Mouse (Mus musculus) MEL (cell line): Measurements from ENCODE around the gene Peli2. TPM values are rescaled to one million over a fixed set of nuclear protein-coding genes. Genes with fewer than 3 reads are reported as not detected.

ENCODE experiments used
- DNase-seq: peaks from one replicate; pipeline ENCODE4 v3.0.0; 2011; ENCODE audit warnings: low read depth, low spot score
- H3K27ac ChIP-seq: 2 replicates; pipeline ENCODE4 v1.5.1; 2012; ENCODE audit warnings: low read depth, mild to moderate bottlenecking, control low read depth, low read length, moderate library complexity; ENCODE audit not compliant: control insufficient read depth
- H3K27me3 ChIP-seq, 2 experiments: fragments of 150-350 bp in 1 of 2; sonication (generic) in 1 of 2; 2 replicates each; pipeline ENCODE4 v1.6.1; 2012; ENCODE audit warnings: low read length in 2 of 2, mild to moderate bottlenecking in 2 of 2, improper control_type of control experiment in 1 of 2, moderate library complexity in 1 of 2; ENCODE audit not compliant: insufficient read depth in 2 of 2, control insufficient read depth in 1 of 2
- H3K36me3 ChIP-seq, 2 experiments: 2 replicates each; pipeline ENCODE4 v1.6.1; 2012 to 2014; ENCODE audit warnings: low read length in 2 of 2, improper control_type of control experiment in 1 of 2, inconsistent platforms in 1 of 2, mild to moderate bottlenecking in 1 of 2; ENCODE audit not compliant: insufficient read depth in 2 of 2, control insufficient read depth in 1 of 2
- H3K4me1 ChIP-seq, 2 experiments: fragments of 150-350 bp in 1 of 2; sonication (generic) in 1 of 2; 2 replicates each; pipeline ENCODE4 v1.6.1; 2012; ENCODE audit warnings: low read length in 2 of 2, improper control_type of control experiment in 1 of 2, mild to moderate bottlenecking in 1 of 2; ENCODE audit not compliant: insufficient read depth in 2 of 2, control insufficient read depth in 1 of 2
- H3K4me3 ChIP-seq, 2 experiments: fragments of 150-350 bp in 1 of 2; sonication (generic) in 1 of 2; 2 replicates each; pipeline ENCODE4 v1.5.1; 2012; ENCODE audit warnings: low read depth in 2 of 2, low read length in 2 of 2, mild to moderate bottlenecking in 2 of 2, moderate library complexity in 2 of 2, control low read depth in 1 of 2, improper control_type of control experiment in 1 of 2; ENCODE audit not compliant: control insufficient read depth in 1 of 2, insufficient read depth in 1 of 2
- H3K79me2 ChIP-seq: 2 replicates; pipeline ENCODE4 v1.6.1; 2012; ENCODE audit warnings: mild to moderate bottlenecking, low read length, moderate library complexity; ENCODE audit not compliant: control insufficient read depth, poor library complexity, insufficient read depth
- H3K9ac ChIP-seq: 2 replicates; pipeline ENCODE4 v1.6.1; 2012; ENCODE audit warnings: low read depth, mild to moderate bottlenecking, control low read depth, low read length, moderate library complexity; ENCODE audit not compliant: control insufficient read depth, poor library complexity, severe bottlenecking
- H3K9me3 ChIP-seq: fragments of 150-350 bp; sonication (generic); replicated peaks from 2 replicates; pipeline ENCODE4 v1.6.1; 2012; ENCODE audit warnings: mild to moderate bottlenecking, low read length, improper control_type of control experiment, moderate library complexity; ENCODE audit not compliant: insufficient read depth
- BHLHE40 ChIP-seq: IDR thresholded peaks from 2 replicates; pipeline ENCODE4 v1.6.1; 2012; ENCODE audit warnings: low read depth, mild to moderate bottlenecking, inconsistent platforms, low read length, improper control_type of control experiment, borderline replicate concordance
- CTCF ChIP-seq, 3 experiments: IDR thresholded peaks in 2 of 3; conservative IDR thresholded peaks in 1 of 3; 2 replicates each; pipeline ENCODE4 v1.5.1; 2011 to 2012; ENCODE audit warnings: low read length in 3 of 3, low read depth in 2 of 3, mild to moderate bottlenecking in 2 of 3, improper control_type of control experiment in 1 of 3, inconsistent platforms in 1 of 3, mixed read lengths in 1 of 3, moderate library complexity in 1 of 3; ENCODE audit not compliant: control insufficient read depth in 1 of 3, insufficient read depth in 1 of 3, poor library complexity in 1 of 3, severe bottlenecking in 1 of 3
- ELF1 ChIP-seq: IDR thresholded peaks from 2 replicates; pipeline ENCODE4 v1.6.1; 2014; ENCODE audit warnings: low read depth, mild to moderate bottlenecking, inconsistent platforms, low read length, improper control_type of control experiment, moderate library complexity
- HCFC1 ChIP-seq: IDR thresholded peaks from 2 replicates; pipeline ENCODE4 v1.6.1; 2012; ENCODE audit warnings: low read depth, mild to moderate bottlenecking, inconsistent platforms, low read length, improper control_type of control experiment, moderate library complexity
- JUND ChIP-seq: IDR thresholded peaks from 2 replicates; pipeline ENCODE4 v1.6.1; 2011; ENCODE audit warnings: low read depth, mild to moderate bottlenecking, improper control_type of control experiment, low read length
- MAZ ChIP-seq: IDR thresholded peaks from 2 replicates; pipeline ENCODE4 v1.6.1; 2012; ENCODE audit warnings: low read depth, mild to moderate bottlenecking, inconsistent platforms, low read length, improper control_type of control experiment
- MEF2A ChIP-seq: IDR thresholded peaks from 2 replicates; pipeline ENCODE4 v1.6.1; 2014; ENCODE audit warnings: low read depth, mild to moderate bottlenecking, inconsistent platforms, low read length, improper control_type of control experiment; ENCODE audit not compliant: poor library complexity, insufficient replicate concordance, severe bottlenecking; ENCODE audit errors: extremely low read depth
- MXI1 ChIP-seq: IDR thresholded peaks from 2 replicates; pipeline ENCODE4 v1.6.1; 2011; ENCODE audit warnings: mild to moderate bottlenecking, low read depth, low read length, improper control_type of control experiment
- MYB ChIP-seq: IDR thresholded peaks from 2 replicates; pipeline ENCODE4 v1.6.1; 2011; ENCODE audit warnings: mild to moderate bottlenecking, low read depth, low read length, improper control_type of control experiment
- TAL1 ChIP-seq: IDR thresholded peaks from 2 replicates; pipeline ENCODE4 v1.6.1; 2012; ENCODE audit warnings: mild to moderate bottlenecking, inconsistent platforms, low read length, moderate library complexity, mixed read lengths
- TBP ChIP-seq: IDR thresholded peaks from 2 replicates; pipeline ENCODE4 v1.8.0; 2011; ENCODE audit warnings: low read depth, low read length, improper control_type of control experiment
- UBTF ChIP-seq: IDR thresholded peaks from 2 replicates; pipeline ENCODE4 v1.6.1; 2012; ENCODE audit warnings: low read depth, mild to moderate bottlenecking, inconsistent platforms, low read length, improper control_type of control experiment, moderate library complexity, borderline replicate concordance; ENCODE audit not compliant: insufficient read depth
- USF2 ChIP-seq, 2 experiments: IDR thresholded peaks; 2 replicates each; pipeline ENCODE4 v1.6.1; 2011 to 2012; ENCODE audit warnings: improper control_type of control experiment in 2 of 2, low read length in 2 of 2, borderline replicate concordance in 1 of 2, inconsistent platforms in 1 of 2, low read depth in 1 of 2, mild to moderate bottlenecking in 1 of 2; ENCODE audit not compliant: insufficient read depth in 1 of 2
- ZKSCAN1 ChIP-seq: IDR thresholded peaks from 2 replicates; pipeline ENCODE4 v1.6.1; 2012; ENCODE audit warnings: low read depth, mild to moderate bottlenecking, inconsistent platforms, low read length, improper control_type of control experiment, moderate library complexity
- ZMIZ1 ChIP-seq: IDR thresholded peaks from 2 replicates; pipeline ENCODE4 v1.6.1; 2012; ENCODE audit warnings: low read depth, mild to moderate bottlenecking, inconsistent platforms, low read length, improper control_type of control experiment, moderate library complexity
- polyA plus RNA-seq, 2 experiments: library from polyadenylated mRNA; stranded (reverse) in 1 of 2; unstranded in 1 of 2; fragments of >175 nt in 1 of 2; fragments of >200 nt in 1 of 2; gene quantifications; 2 replicates each; pipeline versions ENCODE4 v1.2.1 to v1.2.4; 2012; ENCODE audit warnings: low replicate concordance in 2 of 2, low read depth in 1 of 2; ENCODE audit not compliant: insufficient read length in 2 of 2, insufficient read depth in 1 of 2, missing spikeins in 1 of 2
- total RNA-seq: library from RNA; depleted of rRNA; stranded (reverse); fragments of 300-350 nt; gene quantifications from 2 replicates; pipeline ENCODE4 v1.2.3, GENCODE M21; 2012

Peli2 gene
- total and polyA plus RNA-seq, 3 experiments, result not detected

DNA sequence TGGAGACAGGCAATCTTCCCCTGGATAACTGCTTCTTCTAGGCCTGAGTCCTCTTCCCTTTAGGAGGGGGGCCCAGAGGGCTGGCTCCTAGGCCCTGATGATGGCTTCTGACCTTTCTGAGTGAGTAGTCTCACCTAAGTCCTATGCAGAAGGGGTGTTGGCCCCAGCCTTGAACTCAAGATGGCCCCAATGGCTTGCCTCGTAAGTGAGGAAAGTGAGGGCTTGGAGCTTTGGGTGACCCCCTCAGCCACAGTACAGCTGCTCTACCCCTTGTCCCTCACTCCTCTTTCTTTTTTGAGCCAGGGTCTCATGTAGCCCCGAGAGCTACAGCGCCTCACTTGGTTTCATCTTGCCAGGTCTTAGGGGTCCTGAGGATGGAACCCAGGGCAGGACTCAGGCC lies 11.6 kb downstream of the Peli2 start:
- H3K36me3 ChIP-seq, result no peaks in the 10 kb centered on the region
- no peak for TF ChIP-seq MAZ
- no peak for TF ChIP-seq BHLHE40
- no peak for TF ChIP-seq USF2 (IDR thresholded peaks at IDR 0.05; ENCODE audit: borderline replicate concordance in 1 of 2, insufficient read depth in 1 of 2, low read depth in 1 of 2, low read length in 2 of 2)
- no peak for TF ChIP-seq TBP
- no peak for TF ChIP-seq MYB
- TF ChIP-seq HCFC1, result no peak
- no peak for TF ChIP-seq TAL1
- no peak for TF ChIP-seq ZMIZ1
- TF ChIP-seq MEF2A, result no peak
- TF ChIP-seq, all 39 proteins: peak for 0
- Histone ChIP-seq H3K4me3 (no peak overlapping the region), H3K4me1 (no peaks in the 10 kb centered on the region), H3K27ac (no peak overlapping the region), H3K79me2 (no peaks in the 10 kb centered on the region), H3K9me3 (no peaks in the 10 kb centered on the region), H3K27me3 (no peaks in the 10 kb centered on the region), H3K9ac (no peak overlapping the region)
- DNase-seq, result no peak

DNA sequence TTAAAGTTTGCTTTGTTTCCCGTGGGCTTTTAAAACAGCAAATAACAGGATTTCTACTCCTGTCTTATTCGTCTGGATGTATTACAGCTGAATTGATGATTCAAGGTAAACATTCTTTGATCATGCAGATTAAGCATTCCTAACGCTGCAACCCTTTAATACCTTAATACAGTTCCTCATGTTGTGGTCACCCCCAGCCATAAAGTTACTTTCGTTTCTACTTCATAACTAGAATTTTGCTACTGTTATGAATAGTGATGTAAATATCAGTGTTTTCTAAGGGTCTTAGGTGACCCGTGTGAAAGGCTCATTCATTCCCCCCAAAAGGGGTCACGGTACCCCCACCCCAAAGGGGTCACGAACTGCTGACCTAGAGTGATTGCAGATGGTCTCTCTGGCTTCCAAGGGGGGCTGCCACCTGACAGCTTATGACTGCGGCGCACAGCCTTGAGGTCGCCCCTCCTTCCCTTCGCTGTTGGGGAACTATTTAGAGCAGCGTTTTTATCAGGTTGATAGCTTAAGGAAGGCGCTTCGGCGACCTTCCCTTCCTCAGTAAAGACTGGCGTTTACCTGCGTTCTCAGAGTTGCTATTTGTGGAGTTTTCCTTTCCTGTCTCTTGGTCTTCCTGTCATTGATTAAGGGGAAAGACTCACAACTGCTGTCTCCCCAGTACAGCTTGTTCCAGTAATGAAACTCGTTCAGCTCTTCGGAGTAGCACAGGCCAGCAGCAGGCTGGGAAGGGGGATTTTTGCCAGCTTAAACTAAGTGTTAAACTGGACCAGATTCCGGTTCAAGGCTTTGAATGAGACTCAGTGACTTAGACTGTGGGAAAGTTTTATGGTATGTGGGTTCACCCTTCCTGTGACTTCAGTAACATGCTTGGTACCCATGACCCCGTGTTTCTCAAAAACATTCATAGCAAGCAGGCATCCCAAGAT lies 12.5 kb downstream of the Peli2 start:
- Histone ChIP-seq H3K9me3 (no peaks in the 10 kb centered on the region), H3K79me2 (no peaks in the 10 kb centered on the region), H3K36me3 (no peaks in the 10 kb centered on the region), H3K4me1 (no peaks in the 10 kb centered on the region), H3K4me3 (no peak overlapping the region), H3K27ac (no peak overlapping the region), H3K9ac (no peak overlapping the region), H3K27me3 (no peaks in the 10 kb centered on the region)
- TF ChIP-seq MXI1 (no peak), UBTF (no peak), ELF1 (no peak), JUND (no peak), ZKSCAN1 (no peak), BHLHE40 (no peak), TAL1 (no peak), CTCF (IDR thresholded peaks at IDR 0.05 in 2 of 3, conservative IDR thresholded peaks at IDR 0.05 in 1 of 3; ENCODE audit: control insufficient read depth in 1 of 3, insufficient read depth in 1 of 3, low read depth in 2 of 3, low read length in 3 of 3, poor library complexity in 1 of 3, severe bottlenecking in 1 of 3) (no peak), HCFC1 (no peak)
- DNase-seq, result no peak
